Mouse (Mus musculus): ENCODE results near the gene Prf1.

GRCm38 (mm10) chr10:61297477-61297876, at the start of gene Prf1:
- TF ChIP-seq CTCF (IDR thresholded peaks at IDR 0.05; ENCODE audit: low read depth) = no peak
- no peak for TF ChIP-seq EP300 (IDR thresholded peaks at IDR 0.05; ENCODE audit: low read depth)

All from heart, postnatal 0 days (tissue).